7 mouse cellular contexts compared by ENCODE assay signal in the genomic region with DNA sequence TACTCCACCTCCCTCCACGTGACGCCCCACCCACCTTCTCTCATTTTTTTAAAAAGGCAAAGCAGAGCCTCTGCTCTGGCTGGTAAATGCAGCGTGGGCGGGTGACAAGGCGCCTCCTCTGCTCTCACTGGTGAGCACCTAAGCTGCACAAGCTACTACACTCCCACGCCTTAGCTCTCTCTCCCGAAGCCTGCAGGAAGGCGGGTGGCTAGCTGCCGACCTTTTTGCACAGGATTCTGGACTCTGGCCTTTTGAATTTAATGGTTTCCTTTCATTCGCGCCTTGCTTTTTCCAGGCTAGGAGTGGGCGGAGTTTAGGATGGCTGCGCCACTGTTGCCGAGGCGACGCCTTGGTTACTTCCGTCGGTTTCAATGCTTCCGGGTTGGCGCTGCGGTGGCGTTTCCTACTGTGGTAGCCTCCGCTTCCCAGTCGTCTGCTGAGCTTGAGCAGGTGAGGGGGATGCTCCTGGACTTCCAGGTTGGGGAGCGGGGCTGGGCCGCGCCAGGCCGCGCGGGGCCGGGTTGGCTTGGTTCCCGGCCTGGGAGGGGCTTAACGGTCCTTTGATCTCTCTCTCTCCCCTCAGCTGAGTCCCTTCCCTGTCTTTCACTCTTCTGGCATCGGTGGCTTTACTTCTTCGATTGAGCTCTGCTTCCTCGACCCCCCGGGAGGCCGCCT. TPM values are rescaled to one million over a fixed set of nuclear protein-coding genes. Genes with fewer than 3 reads are reported as not detected.
DNase-seq lines count a peak whose midpoint lies in the region; ATAC-seq and TF ChIP-seq lines count a peak whose summit lies in the region.

Gene Slc25a14, plus strand, starts transcription at position 35 of the 675 bp plus-strand sequence.

- H3K4me2 ChIP-seq in intestine, postnatal 0 days (replicated peaks; ENCODE audit: low read depth) = peak within 1 kb of the TSS; percentile 64
- H3K4me2 ChIP-seq in midbrain, embryonic 12.5 days (replicated peaks) = peak within 1 kb of the TSS; percentile 54

- H3K27me3 ChIP-seq in intestine, postnatal 0 days (replicated peaks; ENCODE audit: control insufficient read depth, insufficient read depth, low read length) = no peaks in the 10 kb centered on the region
- H3K27me3 ChIP-seq in midbrain, embryonic 12.5 days = no peaks in the 10 kb centered on the region
- no peaks in the 10 kb centered on the region for H3K27me3 ChIP-seq in small intestine, adult 2 months (ENCODE audit: control insufficient read depth, insufficient read depth, low read length)

- H3K27ac ChIP-seq in intestine, postnatal 0 days (ENCODE audit: low read depth, low read length) = 0 out of 2 replicates have a peak within 1 kb of the TSS, but pooled peaks have one; percentile 17
- peak within 1 kb of the TSS; percentile 83 for H3K27ac ChIP-seq in midbrain, embryonic 12.5 days (replicated peaks)
- H3K27ac ChIP-seq in small intestine, adult 2 months (ENCODE audit: insufficient read depth, low read depth, low read length) = peak within 1 kb of the TSS; percentile 49

- H3K4me1 ChIP-seq in intestine, postnatal 0 days (replicated peaks; ENCODE audit: control insufficient read depth, insufficient read depth, low read length) = no peaks in the 10 kb centered on the region
- H3K4me1 ChIP-seq in midbrain, embryonic 12.5 days = no peaks in the 10 kb centered on the region
- no peaks in the 10 kb centered on the region for H3K4me1 ChIP-seq in small intestine, adult 2 months (ENCODE audit: control insufficient read depth, insufficient read depth, insufficient read length, low read length)

- 19% methylated on average over 38 of the region's 38 CpGs for WGBS in intestine, postnatal 0 days
- WGBS in midbrain, embryonic 12.5 days = 29% methylated on average over 36 of the region's 38 CpGs
- WGBS in small intestine, adult 2 months = 13% methylated on average over 38 of the region's 38 CpGs

- DNase-seq in adrenal gland, adult 8-10 months = peak; percentile 67
- peak; percentile 79 for DNase-seq in embryo, embryonic 9.5 days (ENCODE audit: extremely low spot score)
- peak; percentile 36 to 71 for DNase-seq in gastrocnemius, postnatal 4 days (ENCODE audit: low spot score in 2 of 2)
- peak; percentile 74 for DNase-seq in left cerebral cortex, postnatal 4 days

- no peak for TF ChIP-seq POLR2A in small intestine, adult 2 months (IDR thresholded peaks at IDR 0.05; ENCODE audit: low read depth, low read length)

- H3K9ac ChIP-seq in intestine, postnatal 0 days (ENCODE audit: low read depth, low read length) = peak within 1 kb of the TSS; percentile 59
- H3K9ac ChIP-seq in midbrain, embryonic 12.5 days (replicated peaks) = peak within 1 kb of the TSS; percentile 59

- intact Hi-C loops in left cerebral cortex, postnatal 4 days (cut with DNase I) = no loop called here

- H3K36me3 ChIP-seq in intestine, postnatal 0 days (ENCODE audit: control insufficient read depth, insufficient read depth) = no peaks in the 10 kb centered on the region
- H3K36me3 ChIP-seq in midbrain, embryonic 12.5 days = no peaks in the 10 kb centered on the region
- no peaks in the 10 kb centered on the region for H3K36me3 ChIP-seq in small intestine, adult 2 months (ENCODE audit: control insufficient read depth, insufficient read depth, low read length)

- TF ChIP-seq CTCF in intestine, postnatal 0 days (IDR thresholded peaks at IDR 0.05; ENCODE audit: low read depth) = no peak
- TF ChIP-seq CTCF in small intestine, adult 2 months (IDR thresholded peaks at IDR 0.05; ENCODE audit: extremely low read depth, insufficient read length, insufficient replicate concordance, low read depth, low read length) = no peak

- no peaks in the 10 kb centered on the region for H3K9me3 ChIP-seq in intestine, postnatal 0 days (ENCODE audit: control insufficient read depth)
- no peaks in the 10 kb centered on the region for H3K9me3 ChIP-seq in midbrain, embryonic 12.5 days

- H3K4me3 ChIP-seq in intestine, postnatal 0 days (ENCODE audit: low read depth, low read length) = peak within 1 kb of the TSS; percentile 60
- H3K4me3 ChIP-seq in midbrain, embryonic 12.5 days = peak within 1 kb of the TSS; percentile 57
- peak within 1 kb of the TSS; percentile 93 for H3K4me3 ChIP-seq in small intestine, adult 2 months (ENCODE audit: low read depth, low read length)

- ATAC-seq in intestine, postnatal 0 days = peak; percentile 95
- peak; percentile 97 for ATAC-seq in midbrain, embryonic 12.5 days (ENCODE audit: low FRiP score, low read depth)

RNA-seq across cellular contexts. Expression of gene Slc25a14, which starts in this region (rescaled TPM):
- 10 to 100 TPM; 15.3 to 17.2 (median 16.2) TPM for total RNA-seq in adrenal gland, adult 8-10 months (2022)
- 1 to 10 TPM; 2.3 to 3.1 TPM for total RNA-seq in gastrocnemius, postnatal 4 days (2021)
- polyA plus RNA-seq in intestine, postnatal 0 days (2015; fragmentation: Nextera tagmentation; extraction: Ambion mirVana) = 7.9 and 9.5 TPM in 2 replicates
- total RNA-seq in left cerebral cortex, postnatal 4 days (2021) = 10 to 100 TPM; 29.3 to 31.0 TPM
- 27.4 and 30.2 TPM in 2 replicates for polyA plus RNA-seq in midbrain, embryonic 12.5 days (2016; fragmentation: Nextera tagmentation; extraction: Ambion mirVana)
- 0.10 and 0.33 TPM in 2 replicates for polyA plus RNA-seq in small intestine, adult 2 months (2012; rRNA removed)

Comparison
In these comparisons a context has a peak if more than half of its experiments do, and no peak if none do; other contexts are left out.
1. Peak in every context shown above with its lines: DNase-seq, ATAC-seq, H3K4me3 ChIP-seq and H3K27ac ChIP-seq.
2. H3K27ac ChIP-seq: peak in every context shown above with its lines; median percentile 83 in midbrain, embryonic 12.5 days; 49 in small intestine, adult 2 months; 17 in intestine, postnatal 0 days.